Mouse (Mus musculus): ENCODE results near the gene Plac8.

DNA sequence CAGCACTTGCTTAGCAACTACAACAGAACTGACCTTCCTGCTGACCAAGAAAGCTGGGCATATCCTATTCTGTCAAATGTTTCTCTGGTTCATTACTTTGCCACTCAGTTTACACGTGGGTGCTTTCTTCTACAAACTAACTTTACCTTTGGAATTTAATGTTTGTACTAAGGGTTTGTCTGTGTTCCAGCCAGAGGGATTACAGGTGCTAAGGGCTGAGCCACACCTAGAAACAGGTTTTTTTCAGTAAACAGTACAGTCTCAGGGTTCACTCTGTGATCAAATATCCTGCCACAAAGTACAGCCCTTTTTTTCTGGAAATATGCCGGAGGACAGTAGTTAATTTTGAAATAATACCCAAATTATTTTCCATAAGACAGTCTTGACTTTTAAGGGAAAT, 23.8 kb downstream of the Plac8 start:
- TF ChIP-seq CTCF (IDR thresholded peaks at IDR 0.05; ENCODE audit: control insufficient read depth, insufficient read depth, insufficient read length), result no peak
- no peak for TF ChIP-seq USF1 (IDR thresholded peaks at IDR 0.05; ENCODE audit: low read depth)
- no peak for TF ChIP-seq MAX (IDR thresholded peaks at IDR 0.05)
- TF ChIP-seq MYOD1 (IDR thresholded peaks at IDR 0.05; ENCODE audit: control insufficient read depth, insufficient read length, low read depth), result no peak
- no peak for TF ChIP-seq CEBPB (IDR thresholded peaks at IDR 0.05; ENCODE audit: low read depth)
- no peak for TF ChIP-seq MYOG (IDR thresholded peaks at IDR 0.05; ENCODE audit: control insufficient read depth, extremely low read depth, insufficient read length)
